Mouse (Mus musculus): ENCODE data around the gene Wdr76.
"Not testable (repeated sequence)": the region's sequence is repeated elsewhere in the genome, so short reads cannot be mapped to it uniquely, and the experiment has no call there.

- TF ChIP-seq MYOG (IDR thresholded peaks at IDR 0.05; ENCODE audit: control insufficient read depth, extremely low read depth, insufficient read length); CTCF (IDR thresholded peaks at IDR 0.05; ENCODE audit: control insufficient read depth, insufficient read depth, insufficient read length); MYOD1 (IDR thresholded peaks at IDR 0.05; ENCODE audit: control insufficient read depth, insufficient read length, low read depth); MAX (IDR thresholded peaks at IDR 0.05); CEBPB (IDR thresholded peaks at IDR 0.05; ENCODE audit: low read depth); USF1 (IDR thresholded peaks at IDR 0.05; ENCODE audit: low read depth): not testable (repeated sequence)
Observed at GRCm38 (mm10) chr2:121472783-121473182, 33.7 kb upstream of the Wdr76 start.
